Mouse (Mus musculus) megakaryocyte, embryonic 14.5 days (primary cell): ENCODE measurements at regions not wholly inside any gene's neighbourhood (a gene's known extent, or its start where the extent isn't known, plus 50 kb on each side); places are given as distances from the start of the nearest gene placed in this dataset.

Experiments used
- FLI1 ChIP-seq: IDR thresholded peaks from 2 replicates; pipeline ENCODE4 v1.6.1; 2012; ENCODE audit warnings: low read length, inconsistent platforms, mixed read lengths
- GATA1 ChIP-seq: IDR thresholded peaks from 3 replicates; pipeline ENCODE4 v1.6.1; 2012; ENCODE audit warnings: mixed read lengths, low read length, inconsistent platforms, borderline replicate concordance

GRCm38 (mm10) chr11:19351243-19351787 lies 332.5 kb upstream of the Meis1 start:
- TF ChIP-seq FLI1: no peak
- no peak for TF ChIP-seq GATA1
